Mouse (Mus musculus) heart, adult 10 weeks (tissue): Measurements from ENCODE around the gene Mb. TPM values are rescaled to one million over a fixed set of nuclear protein-coding genes. Genes with fewer than 3 reads are reported as not detected.

ENCODE experiments used
- polyA plus RNA-seq: library from polyadenylated mRNA; stranded (reverse); fragments of 350-450 nt; fragmentation: Illumina TruSeq; extraction: RNeasy Lipid Tissue Mini Kit (QIAGEN cat#74804); gene quantifications from one replicate; pipeline ENCODE4 v1.2.3, GENCODE M21; 2014; ENCODE audit warnings: low read depth, low replicate concordance

Gene Mb
- polyA plus RNA-seq, result 21,525 TPM

DNA sequence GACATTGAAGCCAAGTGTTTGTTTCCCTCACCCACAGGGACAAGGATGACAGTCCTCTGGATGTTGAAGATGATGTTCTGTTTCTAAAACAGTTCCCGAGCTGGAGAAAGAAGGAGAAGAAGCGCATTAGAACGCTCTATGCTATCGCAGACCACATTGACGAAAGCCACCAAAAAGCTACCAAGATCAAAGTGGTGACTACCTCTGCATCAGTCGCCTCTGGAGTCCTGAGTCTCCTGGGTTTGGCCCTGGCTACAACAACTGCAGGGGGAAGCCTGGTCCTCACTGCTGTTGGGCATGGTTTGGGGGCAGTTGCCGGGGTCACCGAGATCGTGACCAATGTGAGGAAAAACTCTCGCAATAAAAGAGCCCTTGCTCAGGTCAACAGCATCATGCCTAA is at the start of gene Mb:
Gene Mb (minus strand): TSS at position 101 of the 400 bp plus-strand sequence.

DNA sequence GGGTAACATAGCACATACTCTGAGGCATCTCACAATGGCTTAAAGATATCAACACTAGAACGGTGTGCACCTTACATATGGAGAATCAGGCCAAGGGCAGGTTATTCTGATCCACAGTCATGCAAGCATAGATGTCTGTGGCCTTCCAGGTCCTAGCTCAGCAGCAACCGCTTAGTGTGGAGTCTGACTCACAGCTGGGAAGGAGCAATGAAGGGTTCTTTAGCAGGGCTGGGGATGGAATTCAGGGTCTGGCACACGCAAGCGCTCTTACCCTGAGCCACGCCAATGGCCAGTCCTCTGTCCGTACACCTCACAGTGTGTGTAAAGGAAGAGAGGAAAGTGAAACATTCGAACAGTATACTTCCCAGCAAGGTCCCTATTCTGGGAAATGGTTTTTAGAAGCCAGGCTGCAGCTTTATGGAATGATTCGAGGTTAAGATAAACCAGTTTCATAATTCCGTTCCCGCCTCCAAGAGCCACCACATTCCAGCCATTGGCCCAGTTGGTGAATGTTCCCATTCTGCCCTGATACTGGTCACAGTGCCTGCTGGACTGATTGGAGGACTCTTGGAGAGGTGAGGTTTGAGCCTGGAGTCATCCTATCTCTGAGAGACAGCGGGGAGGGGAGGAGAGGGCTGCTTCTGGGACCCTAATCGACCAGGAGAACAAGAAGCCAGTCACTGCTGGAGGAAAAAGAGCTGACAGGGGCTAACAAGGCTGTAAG is 5.7 kb downstream of the Mb start, which contains the start of gene Apol6:
Gene Apol6 (plus strand): TSS at position 133 of the 724 bp plus-strand sequence.

Other genes starting within 250 kb of the Mb start
- 11.3 TPM for gene Zfp251, start 179.2 kb downstream of the Mb start, polyA plus RNA-seq
- 1.5 TPM for gene Zfp7, start 171.4 kb downstream of the Mb start, polyA plus RNA-seq
- not detected for gene Gm49527, start 171.3 kb downstream of the Mb start, polyA plus RNA-seq
- 0.65 TPM for gene Zfp647, start 125.2 kb downstream of the Mb start, polyA plus RNA-seq
- gene 1110038F14Rik, start 102.2 kb downstream of the Mb start, polyA plus RNA-seq, result 19.9 TPM
- gene Apol6, start 5.9 kb downstream of the Mb start, polyA plus RNA-seq, result 1.7 TPM